Mouse (Mus musculus) brain, embryonic 14.5 days (tissue): ENCODE data around the gene Gm21976. TPM values are rescaled to one million over a fixed set of nuclear protein-coding genes. Genes with fewer than 3 reads are reported as not detected.

Experiments used
- DNase-seq: peaks from one replicate; pipeline ENCODE4 v3.0.0-alpha.2; 2011; ENCODE audit warnings: low read depth
- CTCF ChIP-seq: fragments of 200-500 bp; IDR thresholded peaks from 2 replicates; pipeline ENCODE4 v1.5.1; 2012; ENCODE audit warnings: inconsistent platforms, mild to moderate bottlenecking, moderate library complexity, borderline replicate concordance; ENCODE audit not compliant: insufficient read depth, insufficient read length; ENCODE audit errors: extremely low read depth
- POLR2A ChIP-seq: fragments of 200-500 bp; IDR thresholded peaks from 2 replicates; pipeline ENCODE4 v1.6.1; 2012; ENCODE audit warnings: mild to moderate bottlenecking, inconsistent platforms, borderline replicate concordance; ENCODE audit not compliant: poor library complexity, insufficient read depth, insufficient read length, severe bottlenecking; ENCODE audit errors: extremely low read depth
- polyA plus RNA-seq: library from polyadenylated mRNA; depleted of rRNA; stranded (reverse); fragments of >200 nt; gene quantifications from 2 replicates; pipeline ENCODE4 v1.2.3, GENCODE M21; 2012

Gene Gm21976
- polyA plus RNA-seq, 1 experiment = not detected

DNA sequence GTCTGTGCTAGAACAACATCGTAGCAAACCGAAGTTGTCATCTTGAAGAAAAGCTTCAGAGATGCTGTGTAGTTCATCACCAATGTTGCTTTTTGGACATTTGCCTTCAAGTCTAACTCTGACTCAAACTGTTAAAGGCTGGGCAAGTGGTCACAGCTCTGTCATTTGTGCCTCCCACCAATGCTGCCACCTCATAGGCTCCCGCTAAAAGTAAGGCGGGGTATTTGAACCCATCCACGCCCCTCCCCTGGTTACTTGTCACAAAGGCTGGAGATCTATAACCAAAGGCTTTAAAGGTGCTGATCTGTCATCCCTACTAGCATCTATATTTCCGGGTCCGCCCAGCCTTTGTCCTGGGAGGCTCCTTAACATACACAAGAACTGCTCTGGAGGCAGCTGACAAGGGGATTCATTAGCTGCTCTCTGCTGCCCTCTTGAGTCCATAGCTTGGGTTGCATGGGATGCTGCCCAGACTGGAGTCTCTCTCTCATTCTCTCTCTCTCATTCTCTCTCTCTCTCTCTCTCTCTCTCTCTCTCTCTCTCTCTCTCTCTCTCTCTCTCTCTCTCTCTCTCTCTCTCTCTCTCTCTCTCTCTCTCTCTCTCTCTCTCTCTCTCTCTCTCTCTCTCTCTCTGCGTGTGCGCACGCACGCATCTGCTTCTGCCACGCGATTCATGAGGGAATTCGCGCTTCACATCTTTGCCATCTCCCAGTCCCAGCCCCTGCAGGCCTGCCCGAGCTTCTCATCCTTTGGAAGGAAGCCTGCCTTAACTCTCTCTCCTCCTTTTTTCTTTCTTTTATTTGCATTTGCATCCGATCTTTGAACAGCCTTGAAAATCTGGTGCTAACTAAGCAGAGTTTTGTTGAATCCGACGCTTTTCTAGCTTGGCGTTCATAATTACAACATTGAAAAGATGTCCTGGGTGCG, 19.4 kb downstream of the Gm21976 start:
- DNase-seq = peak; percentile 92
- TF ChIP-seq POLR2A (no peak), CTCF (peak; percentile 85)

- TF ChIP-seq POLR2A = no peak
- TF ChIP-seq CTCF = no peak
- no peak for DNase-seq
Measured at GRCm38 (mm10) chr13:98305257-98305656, 25.6 kb downstream of the Gm21976 start.

- DNase-seq = peak; percentile 50
- TF ChIP-seq POLR2A (no peak), CTCF (no peak)
Measured at GRCm38 (mm10) chr13:98306393-98306792, 26.7 kb downstream of the Gm21976 start.

- peak; percentile 24 for DNase-seq
Measured at GRCm38 (mm10) chr13:98306852-98307475, 27.3 kb downstream of the Gm21976 start.

DNA sequence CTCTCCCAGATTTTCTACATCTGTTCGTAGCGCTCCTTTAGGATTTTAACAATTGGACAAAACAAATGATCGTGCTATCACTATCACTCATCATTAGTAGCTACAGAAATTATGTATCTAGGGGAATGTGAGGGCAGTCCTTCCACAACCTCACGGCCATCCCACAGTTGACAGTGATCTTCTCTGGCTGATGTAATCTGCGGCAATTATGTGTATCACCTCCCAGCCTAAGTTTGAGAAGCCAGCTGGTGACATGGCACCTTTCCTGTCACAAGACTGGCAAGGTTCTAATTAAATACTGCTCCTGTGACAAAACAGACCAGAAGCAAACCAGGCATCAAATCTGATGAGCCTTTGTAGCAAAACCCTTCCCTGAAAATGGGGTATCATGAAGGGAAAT, 28.3 kb downstream of the Gm21976 start:
- DNase-seq = peak; percentile 21
- TF ChIP-seq POLR2A = no peak
- TF ChIP-seq CTCF = no peak

More at GRCm38 (mm10) chr13:98306852-98307475, 27.3 kb downstream of the Gm21976 start:
- no peak for TF ChIP-seq CTCF
- no peak for TF ChIP-seq POLR2A

DNA sequence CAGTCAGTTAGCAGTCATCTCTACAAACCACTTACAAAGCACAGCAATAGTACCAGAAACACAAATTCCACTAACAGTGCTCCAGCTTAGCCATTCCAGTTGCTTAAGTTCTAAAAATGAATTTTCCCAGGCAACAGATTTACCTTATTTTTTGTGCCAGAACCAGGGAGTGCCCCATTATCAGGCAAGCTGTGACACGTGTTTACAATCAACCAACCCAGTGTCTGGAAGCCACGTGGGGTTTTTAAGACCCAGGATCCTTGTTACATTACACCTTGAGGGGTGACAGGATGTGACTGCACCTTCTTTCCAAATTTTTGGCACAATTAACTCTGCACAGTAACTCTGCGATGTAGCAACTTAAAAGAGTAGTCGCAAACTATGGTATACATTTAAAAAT, 29.0 kb downstream of the Gm21976 start:
- TF ChIP-seq POLR2A = no peak
- TF ChIP-seq CTCF = no peak

DNA sequence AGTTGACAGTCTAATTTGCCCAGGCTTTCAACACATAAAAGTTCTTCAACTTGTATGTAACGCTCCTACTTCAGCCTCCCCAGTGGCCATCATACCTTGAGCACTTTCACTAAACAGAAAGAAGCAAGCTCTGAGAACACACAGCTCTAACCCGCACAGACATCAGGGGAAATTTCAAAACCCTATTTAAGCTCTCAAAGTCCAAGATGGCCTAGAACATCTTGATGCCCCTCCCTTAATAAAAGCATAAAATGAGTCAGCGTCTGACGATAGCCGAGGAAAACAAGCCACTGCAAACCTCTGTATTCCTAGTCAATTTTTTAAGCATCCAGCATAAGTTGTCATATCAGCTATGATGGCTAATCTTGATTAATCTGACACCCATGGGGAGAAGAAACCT, 31.9 kb downstream of the Gm21976 start:
- TF ChIP-seq POLR2A = no peak
- no peak for TF ChIP-seq CTCF
- no peak for DNase-seq

More for the DNA sequence above, 29.0 kb downstream of the Gm21976 start:
- no peak for DNase-seq

DNA sequence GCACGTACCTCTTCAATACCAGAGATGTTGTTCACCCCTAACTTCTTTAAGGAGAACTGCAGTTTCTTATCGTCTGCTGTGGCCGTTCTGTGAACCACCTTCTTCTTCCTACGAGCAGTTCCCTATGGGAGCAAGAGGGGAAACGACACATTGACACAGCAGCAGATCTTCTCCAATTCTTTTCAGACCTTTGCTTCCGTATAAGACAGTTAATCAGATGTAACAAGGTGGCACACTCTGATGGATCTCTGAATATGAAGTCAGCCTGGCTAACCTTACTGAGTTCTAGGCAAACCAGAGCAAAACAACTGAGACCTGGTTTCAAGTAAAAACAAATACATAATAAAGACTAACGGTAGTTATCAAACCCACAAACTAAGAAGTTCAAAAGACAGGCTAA, 33.9 kb downstream of the Gm21976 start:
- TF ChIP-seq CTCF = no peak
- TF ChIP-seq POLR2A = no peak
- DNase-seq = no peak

DNA sequence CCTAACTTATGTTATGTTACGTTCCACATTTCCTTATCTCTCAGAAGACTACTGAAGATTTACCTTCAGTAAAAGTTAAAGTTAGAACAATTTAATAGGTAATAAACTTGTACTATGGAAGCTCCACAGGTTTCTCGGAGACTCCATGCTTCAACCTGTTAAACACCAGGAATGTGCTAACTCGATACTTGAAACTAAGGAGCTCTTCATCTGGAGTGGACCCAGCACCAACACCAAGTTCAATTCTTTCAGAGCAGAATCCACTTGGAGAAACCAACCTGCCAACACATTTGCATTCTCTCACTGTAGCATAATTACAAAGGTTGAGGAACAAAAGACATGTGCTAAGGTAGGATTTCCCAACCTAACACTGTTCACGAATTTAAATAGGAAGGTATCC, 35.4 kb downstream of the Gm21976 start:
- TF ChIP-seq CTCF (no peak), POLR2A (no peak)
- no peak for DNase-seq

GRCm38 (mm10) chr13:98316140-98316479, 36.4 kb downstream of the Gm21976 start:
- no peak for TF ChIP-seq CTCF
- no peak for TF ChIP-seq POLR2A
- DNase-seq = no peak

GRCm38 (mm10) chr13:98316480-98317245, 37.0 kb downstream of the Gm21976 start, which contains the start of gene Btf3:
Btf3 (minus strand) TSS chr13:98317006.
- TF ChIP-seq POLR2A (peak; percentile 82), CTCF (peak; percentile 13; the same call in 1 of the 2 replicates)
- DNase-seq = peak; percentile 98
